Comparison of ENCODE assay signal across 8 mouse cellular contexts in genomic region chr2:180104659-180105377, GRCm38 (mm10). TPM values are rescaled to one million over a fixed set of nuclear protein-coding genes. Genes with fewer than 3 reads are reported as not detected.
A peak's percentile ranks its signal among the peaks of the same experiment; 100 is the strongest.
DNase-seq lines count a peak whose midpoint lies in the region; ATAC-seq and TF ChIP-seq lines count a peak whose summit lies in the region.

No protein-coding gene starts in this region.

- no peak for TF ChIP-seq EP300 in CH12.LX (IDR thresholded peaks at IDR 0.05; ENCODE audit: low read length)

- H3K9me3 ChIP-seq in CH12.LX (replicated peaks; ENCODE audit: low read length): peaks cover 7% of the 10 kb centered on the region
- H3K9me3 ChIP-seq in forebrain, embryonic 14.5 days (replicated peaks; ENCODE audit: control insufficient read depth, low read length): no peaks in the 10 kb centered on the region
- no peaks in the 10 kb centered on the region for H3K9me3 ChIP-seq in liver, embryonic 13.5 days (replicated peaks)

- peaks cover 78% of the 10 kb centered on the region for H3K27me3 ChIP-seq in CH12.LX (replicated peaks)
- peaks cover 51% of the 10 kb centered on the region for H3K27me3 ChIP-seq in forebrain, embryonic 14.5 days (replicated peaks; ENCODE audit: control insufficient read depth, insufficient read depth, low read length)
- peaks cover 68% of the 10 kb centered on the region for H3K27me3 ChIP-seq in liver, embryonic 13.5 days

- dilution Hi-C loops in CH12.LX (cut with MboI; ENCODE audit: extremely low pct_ligation_motif_present, extremely low pct_unique_long_range_greater_than_20kb, low sequenced_read_pairs): no loop called here

- H3K4me1 ChIP-seq in CH12.LX (ENCODE audit: control insufficient read depth in 1 of 2, insufficient read depth in 2 of 2): peaks cover 8 to 12% of the 10 kb centered on the region in 2 experiments
- peaks cover 16% of the 10 kb centered on the region; the same call in 1 of the 2 replicates for H3K4me1 ChIP-seq in forebrain, embryonic 14.5 days (ENCODE audit: control insufficient read depth, insufficient read depth, low read length)
- peaks cover 17% of the 10 kb centered on the region for H3K4me1 ChIP-seq in liver, embryonic 13.5 days (replicated peaks)

- no peak for TF ChIP-seq CTCF in gastrocnemius, adult 2 months (IDR thresholded peaks at IDR 0.05)
- no peak for TF ChIP-seq CTCF in CH12.LX (conservative IDR thresholded peaks at IDR 0.05 in 1 of 2, IDR thresholded peaks at IDR 0.05 in 1 of 2; ENCODE audit: low read depth in 2 of 2, low read length in 2 of 2)

- no peak for ATAC-seq in forebrain, embryonic 14.5 days
- peak; percentile 47; the same call in 1 of the 2 replicates for ATAC-seq in liver, embryonic 13.5 days (ENCODE audit: low read depth)
- no peak; the same call in 1 of the 2 replicates for ATAC-seq in megakaryocyte-erythroid progenitor cell, adult 5-6 weeks (replicated peaks; ENCODE audit: low FRiP score, low TSS enrichment, poor library complexity, severe bottlenecking)

- in situ Hi-C loops in CH12.LX (cut with MboI; ENCODE audit: low pct_ligation_motif_present, low pct_unique_long_range_greater_than_20kb, low sequenced_read_pairs): no loop called here

- H3K36me3 ChIP-seq in CH12.LX (replicated peaks in 1 of 2; ENCODE audit: control insufficient read depth in 1 of 2, insufficient read depth in 1 of 2, low read length in 1 of 2): no peaks in the 10 kb centered on the region
- no peaks in the 10 kb centered on the region for H3K36me3 ChIP-seq in forebrain, embryonic 14.5 days (ENCODE audit: control insufficient read depth, insufficient read depth, low read length)
- no peaks in the 10 kb centered on the region for H3K36me3 ChIP-seq in liver, embryonic 13.5 days

- peak overlapping the region; percentile 77 for H3K4me3 ChIP-seq in gastrocnemius, adult 2 months
- no peak overlapping the region for H3K4me3 ChIP-seq in CH12.LX (replicated peaks in 1 of 3; ENCODE audit: low read depth in 2 of 3, low read length in 2 of 3, poor library complexity in 1 of 3)
- peak overlapping the region; percentile 52 for H3K4me3 ChIP-seq in forebrain, embryonic 14.5 days (ENCODE audit: low read depth, low read length)
- H3K4me3 ChIP-seq in liver, embryonic 13.5 days (replicated peaks): peak overlapping the region; percentile 55

- peak overlapping the region; percentile 65 for H3K4me2 ChIP-seq in CH12.LX (ENCODE audit: insufficient read depth, low read depth, poor library complexity, severe bottlenecking)
- H3K4me2 ChIP-seq in forebrain, embryonic 14.5 days (ENCODE audit: low read length): peak overlapping the region; percentile 95
- H3K4me2 ChIP-seq in liver, embryonic 13.5 days: peak overlapping the region; percentile 79

- no peak overlapping the region for H3K27ac ChIP-seq in gastrocnemius, adult 2 months
- no peak overlapping the region for H3K27ac ChIP-seq in CH12.LX (ENCODE audit: insufficient read depth, low read depth)
- H3K27ac ChIP-seq in forebrain, embryonic 14.5 days (ENCODE audit: low read depth, low read length): no peak overlapping the region
- no peak overlapping the region for H3K27ac ChIP-seq in liver, embryonic 13.5 days

- no peak for TF ChIP-seq RAD21 in CH12.LX (IDR thresholded peaks at IDR 0.05; ENCODE audit: low read depth, low read length)

- TF ChIP-seq POLR2A in CH12.LX (IDR thresholded peaks at IDR 0.05; ENCODE audit: low read depth, low read length): no peak

- WGBS in forebrain, embryonic 14.5 days: 9% methylated on average over 24 of the region's 24 CpGs
- 9% methylated on average over 24 of the region's 24 CpGs for WGBS in liver, embryonic 13.5 days (ENCODE audit: insufficient replicate concordance)

- intact Hi-C loops in gastrocnemius, adult 2 months (cut with DNase I): no loop called here

- H3K9ac ChIP-seq in CH12.LX (ENCODE audit: insufficient read depth, low read depth): no peak overlapping the region
- peak overlapping the region; percentile 62; the same call in 1 of the 2 replicates for H3K9ac ChIP-seq in forebrain, embryonic 14.5 days (ENCODE audit: low read length)
- H3K9ac ChIP-seq in liver, embryonic 13.5 days: no peak overlapping the region

- DNase-seq in gastrocnemius, adult 2 months: no peak
- no peak for DNase-seq in gastrocnemius, postnatal 10 days
- no peak for DNase-seq in CH12.LX (ENCODE audit: extremely low read depth)
- no peak for DNase-seq in forebrain, embryonic 14.5 days (ENCODE audit: low spot score)
- no peak for DNase-seq in liver, embryonic 13.5 days
- DNase-seq in adipocyte (ENCODE audit: low spot score): no peak
- DNase-seq in Muller cell, postnatal 12 days (ENCODE audit: inconsistent ontology term): no peak

- no peaks in the 10 kb centered on the region for H3K79me2 ChIP-seq in CH12.LX (replicated peaks; ENCODE audit: control insufficient read depth, extremely low read depth, insufficient read depth, poor library complexity, severe bottlenecking)

TF ChIP-seq in CH12.LX, 34 proteins besides CTCF, POLR2A, EP300 and RAD21:
- TF ChIP-seq ZMIZ1 (IDR thresholded peaks at IDR 0.05; ENCODE audit: low read depth, low read length) (no peak), IRF4 (IDR thresholded peaks at IDR 0.05; ENCODE audit: low read depth, low read length) (no peak), MXI1 (IDR thresholded peaks at IDR 0.05; ENCODE audit: low read depth, low read length) (no peak), ZNF384 (IDR thresholded peaks at IDR 0.05; ENCODE audit: low read depth, low read length) (no peak), TCF12 (IDR thresholded peaks at IDR 0.05; ENCODE audit: low read depth, low read length) (no peak), HCFC1 (IDR thresholded peaks at IDR 0.05; ENCODE audit: low read depth, low read length) (no peak), NELFE (IDR thresholded peaks at IDR 0.05; ENCODE audit: low read depth, low read length) (no peak), BHLHE40 (IDR thresholded peaks at IDR 0.05; ENCODE audit: low read depth, low read length) (no peak), MAZ (IDR thresholded peaks at IDR 0.05; ENCODE audit: low read depth, low read length) (no peak), MAFK (IDR thresholded peaks at IDR 0.05; ENCODE audit: insufficient replicate concordance, low read length) (no peak), JUN (IDR thresholded peaks at IDR 0.05; ENCODE audit: insufficient read depth, low read depth, low read length) (no peak), ZKSCAN1 (IDR thresholded peaks at IDR 0.05; ENCODE audit: borderline replicate concordance, low read depth, low read length) (no peak), GABPA (IDR thresholded peaks at IDR 0.05; ENCODE audit: insufficient replicate concordance, low read depth, low read length) (no peak), NRF1 (IDR thresholded peaks at IDR 0.05; ENCODE audit: low read depth, low read length) (no peak), ZC3H11A (IDR thresholded peaks at IDR 0.05; ENCODE audit: low read depth, low read length) (no peak), SIN3A (IDR thresholded peaks at IDR 0.05; ENCODE audit: low read length) (no peak)

RNA-seq across cellular contexts. Expression of gene Hrh3, which starts 0.5 kb away (rescaled TPM):
- total RNA-seq in gastrocnemius, adult 2 months (2021): not detected
- under 1 TPM; 0.29 to 0.42 TPM for total RNA-seq in gastrocnemius, postnatal 10 days (2021)
- not detected in 2 replicates for total RNA-seq in CH12.LX (2012; rRNA removed)
- total RNA-seq in CH12.LX (2014; rRNA removed): not detected in 2 replicates
- polyA plus RNA-seq in CH12.LX (2012; ENCODE audit: insufficient read length, low read depth): not detected in 2 replicates
- polyA plus RNA-seq in forebrain, embryonic 14.5 days (2014; fragmentation: Nextera tagmentation; extraction: Ambion mirVana): 2.1 and 2.2 TPM in 2 replicates
- not detected in 2 replicates for polyA plus RNA-seq in liver, embryonic 13.5 days (2015; fragmentation: Nextera tagmentation; extraction: Ambion mirVana)
- total RNA-seq in megakaryocyte-erythroid progenitor cell, adult 5-6 weeks (2014; fragmentation: Nextera tagmentation): not detected in 2 replicates
- total RNA-seq in megakaryocyte-erythroid progenitor cell, adult 5-6 weeks (2017): not detected in 2 replicates

RNA-seq across cellular contexts. Expression of gene Osbpl2, which starts 14.3 kb away (rescaled TPM):
- 10 to 100 TPM; 16.3 to 18.6 TPM for total RNA-seq in gastrocnemius, adult 2 months (2021)
- 10 to 100 TPM; 18.1 to 21.5 TPM for total RNA-seq in gastrocnemius, postnatal 10 days (2021)
- total RNA-seq in CH12.LX (2012; rRNA removed) (11.4 and 12.0 TPM in 2 replicates), CH12.LX (2014; rRNA removed) (12.8 and 13.4 TPM in 2 replicates)
- 15.6 and 16.9 TPM in 2 replicates for polyA plus RNA-seq in CH12.LX (2012; ENCODE audit: insufficient read length, low read depth)
- 59.9 and 66.0 TPM in 2 replicates for polyA plus RNA-seq in forebrain, embryonic 14.5 days (2014; fragmentation: Nextera tagmentation; extraction: Ambion mirVana)
- 10.1 and 10.4 TPM in 2 replicates for polyA plus RNA-seq in liver, embryonic 13.5 days (2015; fragmentation: Nextera tagmentation; extraction: Ambion mirVana)
- total RNA-seq in megakaryocyte-erythroid progenitor cell, adult 5-6 weeks (2014; fragmentation: Nextera tagmentation): 23.9 and 25.4 TPM in 2 replicates
- total RNA-seq in megakaryocyte-erythroid progenitor cell, adult 5-6 weeks (2017): 29.4 and 35.1 TPM in 2 replicates

RNA-seq across cellular contexts. Expression of gene Mtg2, which starts 34.4 kb away (rescaled TPM):
- 10 to 100 TPM; 13.0 to 17.4 TPM for total RNA-seq in gastrocnemius, adult 2 months (2021)
- total RNA-seq in gastrocnemius, postnatal 10 days (2021): 10 to 100 TPM; 10.4 to 12.1 TPM
- 24.7 and 31.8 TPM in 2 replicates for total RNA-seq in CH12.LX (2012; rRNA removed)
- 24.1 and 26.5 TPM in 2 replicates for total RNA-seq in CH12.LX (2014; rRNA removed)
- 23.5 and 28.6 TPM in 2 replicates for polyA plus RNA-seq in CH12.LX (2012; ENCODE audit: insufficient read length, low read depth)
- polyA plus RNA-seq in forebrain, embryonic 14.5 days (2014; fragmentation: Nextera tagmentation; extraction: Ambion mirVana): 32.4 and 34.3 TPM in 2 replicates
- polyA plus RNA-seq in liver, embryonic 13.5 days (2015; fragmentation: Nextera tagmentation; extraction: Ambion mirVana): 14.7 and 15.2 TPM in 2 replicates
- total RNA-seq in megakaryocyte-erythroid progenitor cell, adult 5-6 weeks (2014; fragmentation: Nextera tagmentation): 14.0 and 20.9 TPM in 2 replicates
- total RNA-seq in megakaryocyte-erythroid progenitor cell, adult 5-6 weeks (2017): 14.8 and 16.7 TPM in 2 replicates

Comparison
In these comparisons a context has a peak if more than half of its experiments do, and no peak if none do; other contexts are left out.
1. H3K4me3 ChIP-seq: peak in gastrocnemius, adult 2 months (single experiment), forebrain, embryonic 14.5 days (single experiment) and liver, embryonic 13.5 days (single experiment); none in CH12.LX (0 of 3).
2. Peak in every context shown above with its lines, with median percentiles within 50 percentile points of each other: H3K4me2 ChIP-seq.